Mouse (Mus musculus): ENCODE results near the gene Lyrm1.

Gene Lyrm1

GRCm38 (mm10) chr7:119892198-119892597 is 3.5 kb upstream of the Lyrm1 start:
- DNase-seq: no peak

- DNase-seq: no peak
Measured at GRCm38 (mm10) chr7:119892742-119893141, 2.9 kb upstream of the Lyrm1 start.

DNA sequence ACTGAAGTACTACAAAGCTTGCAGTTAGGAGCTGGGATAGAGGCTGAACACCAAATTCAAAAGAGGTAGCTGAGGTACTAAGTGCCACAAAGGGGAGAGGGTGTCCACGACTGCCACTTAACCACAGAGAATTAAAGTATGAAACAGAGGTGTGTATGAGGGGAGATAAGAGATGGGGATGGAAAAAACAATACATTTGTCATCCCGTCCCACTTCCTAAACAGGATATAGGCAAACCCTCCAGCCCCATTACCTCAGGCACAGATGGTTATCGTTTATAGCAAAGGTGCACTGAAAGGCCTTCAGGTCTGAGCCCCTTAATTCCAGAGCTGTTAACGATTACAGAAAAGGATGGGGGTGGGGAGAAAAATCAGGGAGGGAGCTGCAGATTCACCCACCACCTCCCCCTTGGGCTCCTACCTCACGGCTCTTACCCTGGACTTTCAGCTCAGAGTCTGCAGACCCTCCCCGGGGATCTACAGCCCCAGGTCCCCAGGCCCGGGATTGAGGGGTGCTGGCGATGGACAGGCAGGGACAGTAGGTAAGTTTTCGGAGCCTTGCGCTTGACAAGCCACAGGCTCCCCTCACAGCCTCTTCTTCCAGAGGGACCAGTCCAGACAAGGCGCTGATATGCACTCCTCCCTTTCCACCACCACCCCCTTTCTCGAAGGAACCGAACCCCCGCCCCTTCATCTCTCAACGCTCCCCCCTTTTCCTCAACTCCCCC is 680 bp upstream of the Lyrm1 start:
- DNase-seq: peak; percentile 76

DNA sequence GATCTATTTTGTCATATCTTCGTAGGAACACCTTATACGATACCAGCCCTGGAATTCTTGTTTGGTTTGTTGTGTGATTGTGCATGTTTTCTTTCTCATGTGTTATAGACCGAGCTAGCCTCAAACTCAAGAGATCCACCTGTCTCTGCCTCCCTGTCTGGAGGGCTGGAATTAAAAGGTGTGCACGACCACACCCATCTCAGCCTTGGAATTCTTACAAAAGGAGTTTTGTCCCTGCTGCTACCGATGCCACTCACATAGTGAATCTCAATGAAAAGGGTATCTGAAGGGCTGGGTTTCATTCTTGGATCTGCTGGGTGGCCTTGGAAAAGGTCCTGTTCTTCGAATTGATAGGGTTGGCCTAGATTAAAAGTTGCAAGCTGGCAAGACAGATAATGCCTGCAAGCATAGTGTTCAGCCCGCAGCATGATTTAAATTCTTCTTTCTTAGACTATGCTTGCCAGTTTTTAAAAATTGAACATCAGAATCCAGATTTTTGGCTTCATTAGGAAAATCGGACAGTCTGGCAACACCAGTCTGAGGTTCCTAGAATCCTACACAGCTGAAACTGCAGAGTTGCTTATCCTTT is 2.0 kb downstream of the Lyrm1 start:
- peak; percentile 5 for DNase-seq

- no peak for DNase-seq
Measured at GRCm38 (mm10) chr7:119898247-119898856, 2.7 kb downstream of the Lyrm1 start.

- DNase-seq: no peak
Measured at GRCm38 (mm10) chr7:119899386-119900057, 3.9 kb downstream of the Lyrm1 start.

- DNase-seq: no peak
Measured at GRCm38 (mm10) chr7:119906523-119907215, 11.0 kb downstream of the Lyrm1 start.

GRCm38 (mm10) chr7:119911727-119912126 is 16.1 kb downstream of the Lyrm1 start:
- DNase-seq: no peak

- no peak for DNase-seq
Measured at GRCm38 (mm10) chr7:119920457-119920856, 24.8 kb downstream of the Lyrm1 start.

- no peak for DNase-seq
Measured at GRCm38 (mm10) chr7:119921054-119921453, 25.4 kb downstream of the Lyrm1 start.

DNA sequence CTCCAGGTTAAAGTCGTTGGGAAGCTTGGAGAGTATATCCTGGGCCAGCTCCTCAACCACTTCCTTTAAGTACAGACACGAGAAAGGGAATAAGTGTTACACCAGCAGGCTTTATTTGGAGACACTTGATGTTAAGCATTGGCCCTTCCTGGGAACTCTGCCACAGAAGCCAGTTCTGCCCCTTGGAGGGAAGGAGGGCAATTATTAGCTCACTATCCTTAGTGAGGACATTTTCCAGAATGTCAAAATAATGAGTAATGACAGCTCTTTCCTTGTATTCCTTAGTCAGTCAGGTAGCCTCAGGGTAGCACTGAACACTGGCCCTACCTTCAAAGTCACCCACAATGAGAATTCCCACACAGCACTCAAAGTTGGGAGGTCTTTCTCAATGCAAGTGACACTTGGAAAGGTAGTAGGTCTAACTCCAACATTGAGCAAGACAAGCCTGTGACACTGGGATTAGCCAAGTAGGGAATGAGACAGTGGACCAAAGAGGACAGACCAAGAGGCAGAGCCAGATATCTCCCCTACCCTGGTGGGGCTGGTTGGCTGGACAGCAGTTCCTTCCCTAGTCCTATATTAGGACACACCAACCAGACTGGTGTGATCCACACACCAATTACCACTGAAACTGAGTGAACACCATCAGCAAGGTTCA is 33.3 kb downstream of the Lyrm1 start:
- no peak for DNase-seq

DNA sequence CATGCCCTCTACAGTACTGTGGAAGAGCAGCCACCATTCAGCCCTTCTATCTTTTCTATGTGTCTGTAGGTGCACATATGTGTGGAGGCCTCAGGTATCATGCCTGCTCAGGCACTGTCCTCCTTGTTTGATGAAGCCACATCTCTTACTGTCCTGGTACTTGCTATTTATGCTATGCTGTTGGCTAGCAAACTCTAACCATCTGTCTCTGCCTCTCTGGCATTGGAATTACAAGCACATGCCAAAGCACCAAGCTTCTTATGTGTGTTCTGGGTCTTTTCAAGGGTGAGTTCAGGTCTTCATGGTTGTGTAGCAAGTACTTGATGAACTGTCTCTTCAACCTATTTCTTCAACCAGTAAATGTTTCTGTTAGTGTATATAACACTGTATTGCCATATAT is 40.7 kb downstream of the Lyrm1 start:
- no peak for DNase-seq

GRCm38 (mm10) chr7:119937036-119937435 is 41.4 kb downstream of the Lyrm1 start:
- DNase-seq: no peak

- no peak for DNase-seq
Measured at GRCm38 (mm10) chr7:119941569-119941968, 45.9 kb downstream of the Lyrm1 start.

- no peak for DNase-seq
Measured at GRCm38 (mm10) chr7:119954047-119954446, 58.4 kb downstream of the Lyrm1 start.

- DNase-seq: no peak
Measured at GRCm38 (mm10) chr7:119957421-119957820, 61.8 kb downstream of the Lyrm1 start.

- DNase-seq: no peak
Measured at GRCm38 (mm10) chr7:119959091-119959490, 63.4 kb downstream of the Lyrm1 start.

- DNase-seq: no peak
Measured at GRCm38 (mm10) chr7:119959491-119959890, 63.8 kb downstream of the Lyrm1 start.

DNA sequence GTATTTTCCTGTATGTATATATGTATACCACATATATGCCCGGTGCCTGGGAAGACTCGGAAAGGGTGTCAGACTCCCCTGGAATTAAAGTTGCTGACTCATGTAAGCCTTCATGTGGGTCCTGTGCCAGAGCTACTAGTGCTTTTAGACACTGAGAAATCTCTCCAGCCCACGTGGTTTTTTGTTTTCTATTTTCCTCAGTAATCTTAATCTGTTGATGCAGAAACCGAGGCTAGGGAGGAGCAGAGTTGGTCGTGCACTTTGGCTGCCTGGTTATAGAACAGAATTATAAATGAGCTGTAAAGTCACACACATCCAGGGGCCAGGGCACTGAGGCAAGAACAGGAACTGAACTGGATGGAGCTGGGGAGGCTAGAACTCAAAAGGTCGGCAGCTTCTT is 64.3 kb downstream of the Lyrm1 start:
- no peak for DNase-seq

DNA sequence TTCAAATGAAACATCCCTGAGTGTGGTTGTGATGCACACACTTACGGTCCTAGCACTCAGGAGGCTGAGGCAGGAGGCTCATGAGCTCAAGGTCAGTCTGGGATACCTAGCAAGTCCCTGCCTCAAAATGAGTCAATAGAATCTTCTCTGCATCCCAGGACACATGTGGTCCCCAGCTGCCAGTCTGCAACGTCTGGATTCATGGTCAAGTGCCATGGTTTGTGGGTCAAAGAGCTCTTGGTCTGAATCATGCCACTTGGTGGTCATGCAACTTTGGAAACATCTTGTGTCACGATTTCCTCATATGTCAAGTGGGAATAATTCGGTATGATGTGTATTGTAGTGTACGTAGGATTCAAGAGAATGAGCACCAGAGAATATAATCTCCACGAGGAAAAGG is 64.9 kb downstream of the Lyrm1 start:
- no peak for DNase-seq

DNA sequence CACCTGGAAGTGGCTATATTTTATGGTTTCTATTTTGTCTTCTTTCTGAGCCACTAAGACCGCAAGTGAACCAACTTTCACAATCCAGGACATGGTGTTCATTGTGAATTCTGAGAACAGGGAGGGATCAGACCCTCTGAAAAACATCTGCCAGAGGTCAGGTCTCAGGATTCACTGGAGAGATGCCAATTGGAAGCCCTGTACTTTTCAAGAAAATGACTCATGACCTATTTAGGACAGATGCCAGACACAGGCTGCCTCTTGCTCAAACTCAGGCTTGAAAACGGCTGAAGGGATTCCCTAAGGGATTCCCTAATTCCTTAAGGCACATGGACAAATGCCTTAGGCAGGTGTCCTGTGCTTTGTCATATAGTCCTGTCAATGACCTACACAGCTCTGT is 65.4 kb downstream of the Lyrm1 start:
- no peak for DNase-seq

DNA sequence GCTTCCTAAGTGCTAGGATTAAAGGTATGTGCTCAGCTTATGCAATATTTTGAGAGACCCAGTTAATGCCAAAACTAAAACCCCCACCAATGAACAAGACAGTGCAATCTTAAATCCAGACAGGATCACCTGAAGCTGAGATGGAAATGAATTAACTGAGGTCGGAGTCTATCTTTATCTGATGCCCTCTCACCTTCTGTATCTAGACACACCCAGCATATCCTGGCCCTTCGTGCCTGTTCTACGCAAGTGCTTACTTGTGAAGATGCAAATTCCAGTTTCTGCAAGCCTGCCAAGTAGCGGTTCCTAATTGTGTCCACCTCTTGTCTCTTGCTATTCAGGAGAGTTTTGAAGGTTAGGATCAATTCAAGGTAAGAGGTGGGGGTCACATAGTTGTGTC is 69.5 kb downstream of the Lyrm1 start:
- no peak for DNase-seq

Data from cerebellum, adult 9-11 months (tissue).